Mouse (Mus musculus): ENCODE data around the gene Stau1. TPM values are rescaled to one million over a fixed set of nuclear protein-coding genes. Genes with fewer than 3 reads are reported as not detected.
"Not testable (repeated sequence)": the region's sequence is repeated elsewhere in the genome, so short reads cannot be mapped to it uniquely, and the experiment has no call there.

Gene Stau1
- polyA plus RNA-seq, 1 experiment from 2014 or later = 70.5 TPM

GRCm38 (mm10) chr2:167009483-167009882 is 13.4 kb upstream of the Stau1 start:
- Histone ChIP-seq H3K9ac (no peak overlapping the region), H3K27ac (no peak overlapping the region), H3K27me3 (replicated peaks) (no peaks in the 10 kb centered on the region), H3K36me3 (no peaks in the 10 kb centered on the region), H3K4me1 (replicated peaks) (0 out of 2 replicates have a peak, but pooled peaks cover under 1% of the 10 kb centered on the region), H3K9me3 (no peaks in the 10 kb centered on the region), H3K4me3 (replicated peaks) (no peak overlapping the region), H3K4me2 (replicated peaks) (no peak overlapping the region)
- no peak for ATAC-seq
- WGBS = 74% methylated on average over 4 of the region's 4 CpGs

GRCm38 (mm10) chr2:167007565-167007964 is 11.5 kb upstream of the Stau1 start:
- 0 out of 2 replicates have a peak, but pooled peaks have one; percentile 36 for ATAC-seq
- 68% methylated on average over 4 of the region's 4 CpGs for WGBS

GRCm38 (mm10) chr2:167007001-167007491 is 10.9 kb upstream of the Stau1 start:
- no peaks in the 10 kb centered on the region for H3K36me3 ChIP-seq
- H3K4me1 ChIP-seq (replicated peaks) = 0 out of 2 replicates have a peak, but pooled peaks cover 2% of the 10 kb centered on the region
- WGBS = 70% methylated on average over 13 of the region's 13 CpGs
- no peak for ATAC-seq
- H3K4me2 ChIP-seq (replicated peaks) = no peak overlapping the region
- H3K9ac ChIP-seq = no peak overlapping the region
- no peak overlapping the region for H3K4me3 ChIP-seq (replicated peaks)
- no peaks in the 10 kb centered on the region for H3K27me3 ChIP-seq (replicated peaks)
- H3K9me3 ChIP-seq = no peaks in the 10 kb centered on the region
- H3K27ac ChIP-seq = no peak overlapping the region

More at GRCm38 (mm10) chr2:167007565-167007964, 11.5 kb upstream of the Stau1 start:
- H3K36me3 ChIP-seq; H3K4me1 ChIP-seq (replicated peaks); H3K4me2 ChIP-seq (replicated peaks); H3K4me3 ChIP-seq (replicated peaks); H3K9me3 ChIP-seq; H3K9ac ChIP-seq; H3K27ac ChIP-seq; H3K27me3 ChIP-seq (replicated peaks): not testable (repeated sequence)

GRCm38 (mm10) chr2:167006355-167006754 is 10.3 kb upstream of the Stau1 start:
- no peak overlapping the region for H3K27ac ChIP-seq
- no peak overlapping the region for H3K4me2 ChIP-seq (replicated peaks)
- WGBS = 82% methylated on average over 2 of the region's 2 CpGs
- no peak overlapping the region for H3K4me3 ChIP-seq (replicated peaks)
- peak; percentile 49; the same call in 1 of the 2 replicates for ATAC-seq
- no peaks in the 10 kb centered on the region for H3K36me3 ChIP-seq
- 0 out of 2 replicates have a peak, but pooled peaks cover 2% of the 10 kb centered on the region for H3K4me1 ChIP-seq (replicated peaks)
- no peaks in the 10 kb centered on the region for H3K27me3 ChIP-seq (replicated peaks)
- H3K9ac ChIP-seq = no peak overlapping the region
- no peaks in the 10 kb centered on the region for H3K9me3 ChIP-seq

GRCm38 (mm10) chr2:167004099-167004854 is 8.2 kb upstream of the Stau1 start:
- Histone ChIP-seq H3K4me2 (replicated peaks) (no peak overlapping the region), H3K4me1 (replicated peaks) (0 out of 2 replicates have a peak, but pooled peaks cover 2% of the 10 kb centered on the region), H3K27ac (no peak overlapping the region), H3K36me3 (no peaks in the 10 kb centered on the region), H3K9ac (no peak overlapping the region), H3K9me3 (no peaks in the 10 kb centered on the region), H3K4me3 (replicated peaks) (no peak overlapping the region), H3K27me3 (replicated peaks) (no peaks in the 10 kb centered on the region)
- 42% methylated on average over 8 of the region's 8 CpGs for WGBS
- ATAC-seq = 0 out of 2 replicates have a peak, but pooled peaks have one; percentile 16

- Histone ChIP-seq H3K9ac (no peak overlapping the region), H3K36me3 (no peaks in the 10 kb centered on the region), H3K27ac (no peak overlapping the region), H3K4me3 (replicated peaks) (no peak overlapping the region), H3K27me3 (replicated peaks) (no peaks in the 10 kb centered on the region), H3K4me2 (replicated peaks) (no peak overlapping the region), H3K9me3 (no peaks in the 10 kb centered on the region), H3K4me1 (replicated peaks) (0 out of 2 replicates have a peak, but pooled peaks cover 2% of the 10 kb centered on the region)
- WGBS = 79% methylated on average over 9 of the region's 9 CpGs
- ATAC-seq = no peak
Measured at GRCm38 (mm10) chr2:167001486-167001885, 5.4 kb upstream of the Stau1 start.

GRCm38 (mm10) chr2:166996533-166996894 is 415 bp upstream of the Stau1 start:
- peaks cover 19% of the 10 kb centered on the region for H3K4me1 ChIP-seq (replicated peaks)
- peak overlapping the region; percentile 97 for H3K4me3 ChIP-seq (replicated peaks)
- H3K27me3 ChIP-seq (replicated peaks) = no peaks in the 10 kb centered on the region
- H3K4me2 ChIP-seq (replicated peaks) = peak overlapping the region; percentile 87
- WGBS = 35% methylated on average over 8 of the region's 8 CpGs
- H3K27ac ChIP-seq = peak overlapping the region; percentile 27
- peak overlapping the region; percentile 38 for H3K9ac ChIP-seq
- ATAC-seq = peak; percentile 41
- no peaks in the 10 kb centered on the region for H3K9me3 ChIP-seq
- H3K36me3 ChIP-seq = no peaks in the 10 kb centered on the region

- Histone ChIP-seq H3K4me1 (replicated peaks) (peaks cover 24% of the 10 kb centered on the region), H3K4me3 (replicated peaks) (peak overlapping the region; percentile 97), H3K36me3 (no peaks in the 10 kb centered on the region), H3K9me3 (no peaks in the 10 kb centered on the region), H3K9ac (peak overlapping the region; percentile 98), H3K4me2 (replicated peaks) (peak overlapping the region; percentile 87), H3K27me3 (replicated peaks) (no peaks in the 10 kb centered on the region), H3K27ac (peak overlapping the region; percentile 96)
- 1% methylated on average over 28 of the region's 28 CpGs for WGBS
- ATAC-seq = peak; percentile 26
Measured at GRCm38 (mm10) chr2:166995021-166995795, 891 bp downstream of the Stau1 start.

- Histone ChIP-seq H3K4me3 (replicated peaks) (no peak overlapping the region), H3K9me3 (no peaks in the 10 kb centered on the region), H3K36me3 (no peaks in the 10 kb centered on the region), H3K4me1 (replicated peaks) (peaks cover 24% of the 10 kb centered on the region), H3K4me2 (replicated peaks) (no peak overlapping the region), H3K27me3 (replicated peaks) (no peaks in the 10 kb centered on the region), H3K27ac (no peak overlapping the region), H3K9ac (no peak overlapping the region)
- ATAC-seq = no peak
Measured at GRCm38 (mm10) chr2:166991945-166992344, 4.2 kb downstream of the Stau1 start.

- no peaks in the 10 kb centered on the region for H3K36me3 ChIP-seq
- H3K9ac ChIP-seq = no peak overlapping the region
- H3K27ac ChIP-seq = no peak overlapping the region
- no peaks in the 10 kb centered on the region for H3K9me3 ChIP-seq
- H3K27me3 ChIP-seq (replicated peaks) = no peaks in the 10 kb centered on the region
- H3K4me1 ChIP-seq (replicated peaks) = peaks cover 24% of the 10 kb centered on the region
- no peak overlapping the region for H3K4me3 ChIP-seq (replicated peaks)
- no peak overlapping the region for H3K4me2 ChIP-seq (replicated peaks)
- no peak for ATAC-seq
- WGBS = 73% methylated on average over 7 of the region's 7 CpGs
Measured at GRCm38 (mm10) chr2:166990861-166991260, 5.2 kb downstream of the Stau1 start.

- no peak overlapping the region for H3K9ac ChIP-seq
- no peaks in the 10 kb centered on the region for H3K27me3 ChIP-seq (replicated peaks)
- no peaks in the 10 kb centered on the region for H3K4me1 ChIP-seq (replicated peaks)
- ATAC-seq = no peak
- no peak overlapping the region for H3K4me3 ChIP-seq (replicated peaks)
- 67% methylated on average over 4 of the region's 4 CpGs for WGBS
- no peaks in the 10 kb centered on the region for H3K36me3 ChIP-seq
- H3K27ac ChIP-seq = no peak overlapping the region
- H3K4me2 ChIP-seq (replicated peaks) = no peak overlapping the region
- H3K9me3 ChIP-seq = no peaks in the 10 kb centered on the region
Measured at GRCm38 (mm10) chr2:166983351-166983894, 12.7 kb downstream of the Stau1 start.

- Histone ChIP-seq H3K36me3 (no peaks in the 10 kb centered on the region), H3K4me1 (replicated peaks) (no peaks in the 10 kb centered on the region), H3K4me2 (replicated peaks) (no peak overlapping the region), H3K27ac (no peak overlapping the region), H3K27me3 (replicated peaks) (no peaks in the 10 kb centered on the region), H3K4me3 (replicated peaks) (no peak overlapping the region), H3K9me3 (no peaks in the 10 kb centered on the region), H3K9ac (no peak overlapping the region)
- WGBS = 66% methylated on average over 2 of the region's 2 CpGs
- no peak for ATAC-seq
Measured at GRCm38 (mm10) chr2:166980161-166980560, 15.9 kb downstream of the Stau1 start.

All from intestine, embryonic 15.5 days (tissue).